Mouse (Mus musculus) adrenal gland, adult 18-20 months (tissue): ENCODE results near the gene 3110082I17Rik. TPM values are rescaled to one million over a fixed set of nuclear protein-coding genes. Genes with fewer than 3 reads are reported as not detected.

ENCODE experiments used
- microRNA-seq, 2 experiments: library from miRNA; unstranded; fragments of <30 nt; microRNA quantifications; one replicate each; pipeline ENCODE4 v1.2.0; 2021; ENCODE audit warnings: borderline number of aligned reads in 2 of 2
- total RNA-seq, 2 experiments: library from RNA; stranded (reverse); gene quantifications; 1 replicate in 1 of 2; 2 replicates in 1 of 2; pipeline ENCODE4 v1.2.3; 2021

Gene 3110082I17Rik
- total RNA-seq, 2 experiments from 2014 or later: 8.0 to 8.4 TPM

Small RNA genes within 50 kb of the gene (microRNA-seq; reads per million reads assigned to microRNA genes)
- gene Mir339: 362 to 560 reads per million in 2 experiments

Other genes starting within 250 kb of the 3110082I17Rik start
- 10 to 100 TPM; 65.4 to 93.6 TPM for gene Get4, start 208.2 kb downstream of the 3110082I17Rik start, total RNA-seq
- 10 to 100 TPM in 1 of 2 experiments, 1 to 10 TPM in 1; 4.5 to 11.6 TPM for gene Adap1, start 134.9 kb downstream of the 3110082I17Rik start, total RNA-seq
- gene Cox19, start 109.1 kb downstream of the 3110082I17Rik start, total RNA-seq: 100 to 1,000 TPM in 1 of 2 experiments, 10 to 100 TPM in 1; 75.7 to 130 TPM
- not detected for gene Cyp2w1, start 107.9 kb downstream of the 3110082I17Rik start, total RNA-seq
- 10 to 100 TPM; 11.0 to 23.9 TPM for gene Gpr146, start 82.8 kb downstream of the 3110082I17Rik start, total RNA-seq
- gene C130050O18Rik, start 55.2 kb downstream of the 3110082I17Rik start, total RNA-seq: under 1 TPM; 0.53 to 0.93 TPM
- 1 to 10 TPM; 3.3 to 4.9 TPM for gene Gper1, start 37.4 kb downstream of the 3110082I17Rik start, total RNA-seq
- 10 to 100 TPM; 36.4 to 38.9 TPM for gene Zfand2a, start 24.0 kb upstream of the 3110082I17Rik start, total RNA-seq
- not detected for gene Uncx, start 83.0 kb upstream of the 3110082I17Rik start, total RNA-seq